10 mouse cellular contexts compared by ENCODE assay signal in the genomic region with DNA sequence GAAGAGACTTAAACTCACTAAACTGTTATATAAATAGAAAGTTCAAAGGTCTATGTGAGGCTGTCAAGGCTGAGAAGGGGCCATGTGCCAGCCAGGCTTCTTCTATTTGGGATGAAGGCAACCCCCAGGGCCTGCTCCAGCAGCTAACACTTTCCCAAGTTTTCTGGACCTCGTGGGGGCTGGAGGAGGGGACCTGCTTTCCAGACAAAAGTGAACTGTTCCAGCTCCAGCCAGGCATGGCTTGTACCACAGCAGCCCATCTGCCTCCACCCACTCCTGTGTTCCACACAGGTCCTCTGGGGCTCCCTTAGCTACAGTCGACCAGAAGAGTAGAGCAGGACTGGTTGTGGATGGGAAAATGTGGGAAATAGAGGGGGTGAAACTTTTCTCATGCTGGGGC. TPM values are rescaled to one million over a fixed set of nuclear protein-coding genes. Genes with fewer than 3 reads are reported as not detected.
DNase-seq lines count a peak whose midpoint lies in the region; ATAC-seq lines count a peak whose summit lies in the region.
"Had no signal": no experiment of that assay in that cellular context is flagged by ENCODE, and none has a peak within 500 bp of the region (broad histone marks: within the 10 kb centered on the region; RNA-seq: fewer than 3 reads in every experiment).

No protein-coding gene starts in this region.

- ATAC-seq in kidney, embryonic 15.5 days (replicated peaks; ENCODE audit: low FRiP score): 0 out of 2 replicates have a peak, but pooled peaks have one; percentile 22
- no peak for ATAC-seq in hindbrain, embryonic 13.5 days (ENCODE audit: low FRiP score)
- no peak for ATAC-seq in midbrain, embryonic 16.5 days

- no peak for DNase-seq in kidney, adult 11 months
- DNase-seq in embryonic facial prominence, embryonic 10.5 days (ENCODE audit: low spot score): peak; percentile 73
- no peak for DNase-seq in adrenal gland, postnatal 14 days
- DNase-seq in left cerebral cortex, adult 9 months (ENCODE audit: low spot score in 2 of 2): no peak
- no peak for DNase-seq in heart, postnatal 4 days
- DNase-seq: thymus, adult 18-20 months had no signal

- WGBS in kidney, embryonic 15.5 days: 5% methylated on average over 2 of the region's 2 CpGs
- WGBS in embryonic facial prominence, embryonic 10.5 days: 14% methylated on average over 2 of the region's 2 CpGs
- 5% methylated on average over 2 of the region's 2 CpGs for WGBS in hindbrain, embryonic 13.5 days
- WGBS in midbrain, embryonic 16.5 days: 3% methylated on average over 2 of the region's 2 CpGs

- no peaks in the 10 kb centered on the region for H3K9me3 ChIP-seq in kidney, embryonic 15.5 days (replicated peaks)
- no peaks in the 10 kb centered on the region for H3K9me3 ChIP-seq in embryonic facial prominence, embryonic 10.5 days
- H3K9me3 ChIP-seq in hindbrain, embryonic 13.5 days: no peaks in the 10 kb centered on the region
- H3K9me3 ChIP-seq in midbrain, embryonic 16.5 days (replicated peaks; ENCODE audit: control insufficient read depth, low read length, poor library complexity, severe bottlenecking): no peaks in the 10 kb centered on the region

- H3K4me2 ChIP-seq in kidney, embryonic 15.5 days: no peak overlapping the region
- peak overlapping the region; percentile 17 for H3K4me2 ChIP-seq in hindbrain, embryonic 13.5 days
- H3K4me2 ChIP-seq in midbrain, embryonic 16.5 days (ENCODE audit: low read length): peak overlapping the region; percentile 34; the same call in 1 of the 2 replicates

- H3K27ac ChIP-seq in kidney, embryonic 15.5 days: no peak overlapping the region
- peak overlapping the region; percentile 40; the same call in 1 of the 2 replicates for H3K27ac ChIP-seq in embryonic facial prominence, embryonic 10.5 days (replicated peaks)
- H3K27ac ChIP-seq in hindbrain, embryonic 13.5 days: no peak overlapping the region
- no peak overlapping the region for H3K27ac ChIP-seq in midbrain, embryonic 16.5 days (ENCODE audit: low read length)

- H3K4me3 ChIP-seq in kidney, embryonic 15.5 days (replicated peaks): no peak overlapping the region
- H3K4me3 ChIP-seq in embryonic facial prominence, embryonic 10.5 days: no peak overlapping the region
- H3K4me3 ChIP-seq in hindbrain, embryonic 13.5 days: no peak overlapping the region
- no peak overlapping the region for H3K4me3 ChIP-seq in midbrain, embryonic 16.5 days (ENCODE audit: low read depth, low read length)
- H3K4me3 ChIP-seq: megakaryocyte, embryonic 14.5 days had no signal

- H3K27me3 ChIP-seq in kidney, embryonic 15.5 days: peaks cover 27% of the 10 kb centered on the region
- peaks cover 30% of the 10 kb centered on the region for H3K27me3 ChIP-seq in embryonic facial prominence, embryonic 10.5 days (replicated peaks; ENCODE audit: low read depth, poor library complexity, severe bottlenecking)
- H3K27me3 ChIP-seq in hindbrain, embryonic 13.5 days: no peaks in the 10 kb centered on the region
- no peaks in the 10 kb centered on the region for H3K27me3 ChIP-seq in midbrain, embryonic 16.5 days (ENCODE audit: control insufficient read depth, insufficient read depth, low read depth, low read length)

- H3K36me3 ChIP-seq in kidney, embryonic 15.5 days: no peaks in the 10 kb centered on the region
- H3K36me3 ChIP-seq in embryonic facial prominence, embryonic 10.5 days (replicated peaks): no peaks in the 10 kb centered on the region
- no peaks in the 10 kb centered on the region for H3K36me3 ChIP-seq in hindbrain, embryonic 13.5 days
- no peaks in the 10 kb centered on the region for H3K36me3 ChIP-seq in midbrain, embryonic 16.5 days (ENCODE audit: control insufficient read depth, insufficient read depth, low read length)

- H3K9ac ChIP-seq in kidney, embryonic 15.5 days: no peak overlapping the region
- H3K9ac ChIP-seq in hindbrain, embryonic 13.5 days: no peak overlapping the region
- no peak overlapping the region for H3K9ac ChIP-seq in midbrain, embryonic 16.5 days (ENCODE audit: low read depth, low read length)

- peaks cover 4% of the 10 kb centered on the region; the same call in 1 of the 2 replicates for H3K4me1 ChIP-seq in kidney, embryonic 15.5 days
- peaks cover 7% of the 10 kb centered on the region for H3K4me1 ChIP-seq in embryonic facial prominence, embryonic 10.5 days
- H3K4me1 ChIP-seq in hindbrain, embryonic 13.5 days (replicated peaks): peaks cover 4% of the 10 kb centered on the region; the same call in 1 of the 2 replicates
- 0 out of 2 replicates have a peak, but pooled peaks cover 2% of the 10 kb centered on the region for H3K4me1 ChIP-seq in midbrain, embryonic 16.5 days (ENCODE audit: control insufficient read depth, insufficient read depth, low read length)
- H3K4me1 ChIP-seq: megakaryocyte, embryonic 14.5 days had no signal

RNA-seq across cellular contexts. Expression of gene Aff2, which starts 4.1 kb away (rescaled TPM):
- 1.9 TPM in 2 replicates for polyA plus RNA-seq in kidney, embryonic 15.5 days (2015; fragmentation: Nextera tagmentation; extraction: Ambion mirVana)
- polyA plus RNA-seq in embryonic facial prominence, embryonic 10.5 days (2016; fragmentation: Nextera tagmentation; extraction: Ambion mirVana): 6.4 and 6.6 TPM in 2 replicates
- polyA plus RNA-seq in hindbrain, embryonic 13.5 days (2015; fragmentation: Nextera tagmentation; extraction: Ambion mirVana): 15.2 and 17.8 TPM in 2 replicates
- 11.8 and 14.3 TPM in 2 replicates for polyA plus RNA-seq in midbrain, embryonic 16.5 days (2015; fragmentation: Nextera tagmentation; extraction: Ambion mirVana)
- 3.8 and 4.7 TPM in 2 replicates for total RNA-seq in adrenal gland, postnatal 14 days (2021)
- total RNA-seq in heart, postnatal 4 days (2021): 10 to 100 TPM in 1 of 2 experiments, 1 to 10 TPM in 1; 8.1 to 10.1 TPM
